Comparison of ENCODE assay signal across 10 mouse cellular contexts in the genomic region with DNA sequence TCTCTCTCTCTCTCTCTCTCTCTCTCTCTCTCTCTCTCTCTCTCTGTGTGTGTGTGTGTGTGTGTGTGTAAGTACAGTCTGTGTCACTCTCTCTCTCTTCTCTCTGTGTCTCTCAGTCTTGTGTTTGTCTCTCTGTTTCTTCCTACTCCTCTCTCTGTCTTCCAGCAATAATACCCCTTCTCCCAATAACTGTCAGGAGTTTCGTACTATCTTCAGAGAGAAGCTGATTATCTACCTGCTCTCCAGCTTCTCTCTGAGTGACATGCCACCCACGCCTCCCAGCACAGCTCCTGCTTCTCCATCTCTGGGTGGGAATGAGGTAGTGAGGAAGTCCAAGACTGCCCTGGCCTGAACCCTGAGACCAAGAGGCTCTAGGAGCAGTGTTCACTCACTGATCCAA. TPM values are rescaled to one million over a fixed set of nuclear protein-coding genes. Genes with fewer than 3 reads are reported as not detected.
DNase-seq lines count a peak whose midpoint lies in the region; ATAC-seq lines count a peak whose summit lies in the region.
"Had no signal": no experiment of that assay in that cellular context is flagged by ENCODE, and none has a peak within 500 bp of the region (broad histone marks: within the 10 kb centered on the region; RNA-seq: fewer than 3 reads in every experiment).

TSS of gene Grm5 (plus strand) at position 301 of the 400 bp plus-strand sequence.

- DNase-seq in frontal cortex, adult 2 months (ENCODE audit: extremely low spot score in 1 of 2, low spot score in 1 of 2) = peak in 1 of 2 experiments; percentile 23
- DNase-seq in frontal cortex, postnatal 10 days (ENCODE audit: low spot score in 2 of 2) = no peak
- DNase-seq in retina, postnatal 1 day = peak; percentile 9
- no peak for DNase-seq in retina, embryonic 14.5 days (ENCODE audit: low spot score)
- DNase-seq in left cerebral cortex, postnatal 36 days (ENCODE audit: low spot score in 2 of 2) = no peak
- DNase-seq in kidney, adult 18-20 months = no peak
- DNase-seq: heart, postnatal 10 days had no signal

- H3K36me3 ChIP-seq in stomach, embryonic 15.5 days = no peaks in the 10 kb centered on the region

- no peak within 1 kb of the TSS for H3K9ac ChIP-seq in stomach, embryonic 15.5 days

- H3K4me1 ChIP-seq in stomach, embryonic 15.5 days = no peaks in the 10 kb centered on the region

- 23% methylated on average over 2 of the region's 2 CpGs for WGBS in stomach, embryonic 15.5 days

- peaks cover 12% of the 10 kb centered on the region for H3K27me3 ChIP-seq in stomach, embryonic 15.5 days (replicated peaks)

- ATAC-seq in stomach, embryonic 15.5 days (ENCODE audit: insufficient read depth, low FRiP score, low read depth) = no peak
- ATAC-seq in erythroid progenitor cell, adult 5-6 weeks (replicated peaks; ENCODE audit: low FRiP score, poor library complexity, severe bottlenecking) = no peak

- peak within 1 kb of the TSS; percentile 39 for H3K4me2 ChIP-seq in stomach, embryonic 15.5 days

- no peak within 1 kb of the TSS for H3K27ac ChIP-seq in stomach, embryonic 15.5 days

- no peaks in the 10 kb centered on the region for H3K9me3 ChIP-seq in stomach, embryonic 15.5 days
- H3K9me3 ChIP-seq: megakaryocyte, embryonic 14.5 days had no signal

- intact Hi-C loops in left cerebral cortex, postnatal 36 days (cut with DNase I) = loop anchor here (10.0 kb wide), 1 partner anchor 461 kb away; no protein-coding TSS in a partner anchor

- peak within 1 kb of the TSS; percentile 13; the same call in 1 of the 2 replicates for H3K4me3 ChIP-seq in stomach, embryonic 15.5 days (replicated peaks)
- H3K4me3 ChIP-seq: megakaryocyte, embryonic 14.5 days had no signal

RNA-seq across cellular contexts. Expression of gene Grm5, which starts in this region (rescaled TPM):
- polyA plus RNA-seq in frontal cortex, adult 2 months (2012; rRNA removed) = 38.0 and 45.7 TPM in 2 replicates
- 100 to 1,000 TPM; 182 to 212 TPM for total RNA-seq in left cerebral cortex, postnatal 36 days (2021)
- 0.08 and 0.14 TPM in 2 replicates for polyA plus RNA-seq in stomach, embryonic 15.5 days (2015; fragmentation: Nextera tagmentation; extraction: Ambion mirVana)
- not detected in 2 replicates for total RNA-seq in erythroid progenitor cell, adult 5-6 weeks (2015; ENCODE audit: low replicate concordance)
- total RNA-seq in erythroid progenitor cell, adult 5-6 weeks (2017; ENCODE audit: low replicate concordance) = not detected in 2 replicates
- total RNA-seq: heart, postnatal 10 days had no signal

Comparison
In these comparisons a context has a peak if more than half of its experiments do, and no peak if none do; other contexts are left out.
1. RNA of gene Grm5 (total RNA-seq): 182 to 212 TPM in left cerebral cortex, postnatal 36 days; not detected in erythroid progenitor cell, adult 5-6 weeks; every median in the first group is over 100 times any median in the second.
2. RNA of gene Grm5 (polyA plus RNA-seq): 38.0 to 45.7 TPM in frontal cortex, adult 2 months; 0.08 to 0.14 TPM in stomach, embryonic 15.5 days; every median in the first group is over 10 times any median in the second.